Comparison of ENCODE assay signal across 8 mouse cellular contexts in the genomic region with DNA sequence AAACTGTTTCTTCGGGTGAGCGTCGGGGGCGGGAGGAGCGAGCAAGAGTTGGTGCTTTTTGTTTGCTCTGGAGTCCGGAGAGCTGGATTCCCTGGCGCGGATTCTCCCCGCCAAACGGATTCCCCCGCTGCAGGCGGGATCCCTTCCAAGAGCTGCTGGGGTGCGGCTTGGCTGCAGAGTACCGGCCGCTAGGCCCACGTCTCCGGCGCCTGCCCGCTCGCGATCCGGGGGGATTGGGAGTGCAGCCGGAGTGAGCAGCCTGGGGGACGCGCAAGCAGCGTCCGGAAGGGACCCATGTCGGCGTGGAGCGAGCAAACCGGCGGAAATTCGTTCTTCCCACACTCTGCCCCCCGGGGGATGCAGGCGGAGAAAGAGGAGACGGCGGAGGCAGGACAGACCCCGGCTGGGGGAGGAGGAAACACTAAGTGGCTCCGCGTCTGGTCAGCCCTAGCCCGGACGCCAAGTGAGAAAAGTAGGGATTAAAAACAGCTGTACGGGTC. TPM values are rescaled to one million over a fixed set of nuclear protein-coding genes. Genes with fewer than 3 reads are reported as not detected.
A peak's percentile ranks its signal among the peaks of the same experiment; 100 is the strongest.
DNase-seq lines count a peak whose midpoint lies in the region; ATAC-seq and TF ChIP-seq lines count a peak whose summit lies in the region.

A gene (minus strand): TSS at position 345 of the 500 bp plus-strand sequence.

- peaks cover 15% of the 10 kb centered on the region for H3K27me3 ChIP-seq in spleen, adult 2 months (ENCODE audit: control insufficient read depth, insufficient read depth, low read length)
- peaks cover 3% of the 10 kb centered on the region; the same call in 1 of the 2 replicates for H3K27me3 ChIP-seq in embryonic facial prominence, embryonic 14.5 days (replicated peaks; ENCODE audit: control insufficient read depth, insufficient read depth, low read length)
- 0 out of 2 replicates have a peak, but pooled peaks cover 13% of the 10 kb centered on the region for H3K27me3 ChIP-seq in limb, embryonic 14.5 days (ENCODE audit: control insufficient read depth, insufficient read depth, low read length)
- peaks cover 31% of the 10 kb centered on the region for H3K27me3 ChIP-seq in midbrain, postnatal 0 days (ENCODE audit: insufficient read depth, low read length)

- no peak for DNase-seq in spleen, adult 2 months (ENCODE audit: low read depth in 1 of 2, low spot score in 2 of 2)
- DNase-seq in spleen, postnatal 14 days (ENCODE audit: low spot score in 2 of 2) = no peak
- DNase-seq in embryonic facial prominence, embryonic 14.5 days (ENCODE audit: low spot score) = peak; percentile 94
- DNase-seq in heart, adult 8-10 months (ENCODE audit: low spot score) = peak; percentile 84
- peak; percentile 44 to 50 for DNase-seq in kidney, adult 8-10 months
- DNase-seq in limb, embryonic 14.5 days (ENCODE audit: low spot score) = peak; percentile 88
- DNase-seq in midbrain, postnatal 0 days (ENCODE audit: low spot score) = peak; percentile 74
- peak; percentile 44 for DNase-seq in urinary bladder, postnatal 10 days (ENCODE audit: low spot score)

- H3K9me3 ChIP-seq in embryonic facial prominence, embryonic 14.5 days (ENCODE audit: control insufficient read depth, low read length) = no peaks in the 10 kb centered on the region
- H3K9me3 ChIP-seq in limb, embryonic 14.5 days (ENCODE audit: control insufficient read depth, low read length) = no peaks in the 10 kb centered on the region
- no peaks in the 10 kb centered on the region for H3K9me3 ChIP-seq in midbrain, postnatal 0 days (ENCODE audit: low read length)

- no peak for TF ChIP-seq POLR2A in spleen, adult 2 months (IDR thresholded peaks at IDR 0.05; ENCODE audit: low read depth, low read length)
- TF ChIP-seq POLR2A in limb, embryonic 14.5 days (IDR thresholded peaks at IDR 0.05; ENCODE audit: borderline replicate concordance, extremely low read depth, insufficient read depth, insufficient read length) = no peak

- peak within 1 kb of the TSS; percentile 77 for H3K9ac ChIP-seq in embryonic facial prominence, embryonic 14.5 days (ENCODE audit: low read depth, low read length)
- H3K9ac ChIP-seq in limb, embryonic 14.5 days (ENCODE audit: low read depth, low read length, severe bottlenecking) = peak within 1 kb of the TSS; percentile 91
- H3K9ac ChIP-seq in midbrain, postnatal 0 days (replicated peaks; ENCODE audit: low read length, poor library complexity, severe bottlenecking) = peak within 1 kb of the TSS; percentile 63

- peak within 1 kb of the TSS; percentile 92 for H3K4me2 ChIP-seq in embryonic facial prominence, embryonic 14.5 days (ENCODE audit: low read depth, low read length)
- peak within 1 kb of the TSS; percentile 88 for H3K4me2 ChIP-seq in limb, embryonic 14.5 days (replicated peaks; ENCODE audit: low read depth, low read length, severe bottlenecking)
- H3K4me2 ChIP-seq in midbrain, postnatal 0 days (ENCODE audit: low read depth, low read length, poor library complexity, severe bottlenecking) = peak within 1 kb of the TSS; percentile 89

- H3K36me3 ChIP-seq in spleen, adult 2 months (ENCODE audit: control insufficient read depth, insufficient read depth, low read length) = no peaks in the 10 kb centered on the region
- H3K36me3 ChIP-seq in embryonic facial prominence, embryonic 14.5 days (ENCODE audit: control insufficient read depth, insufficient read depth, low read length) = 0 out of 2 replicates have a peak, but pooled peaks cover 9% of the 10 kb centered on the region
- peaks cover 20% of the 10 kb centered on the region; the same call in 1 of the 2 replicates for H3K36me3 ChIP-seq in limb, embryonic 14.5 days (ENCODE audit: control insufficient read depth, insufficient read depth, low read length)
- H3K36me3 ChIP-seq in midbrain, postnatal 0 days (ENCODE audit: insufficient read depth, low read length) = no peaks in the 10 kb centered on the region

- H3K4me3 ChIP-seq in spleen, adult 2 months (ENCODE audit: extremely low read depth, insufficient read depth, insufficient read length) = peak within 1 kb of the TSS; percentile 12; the same call in 1 of the 2 replicates
- peak within 1 kb of the TSS; percentile 59 for H3K4me3 ChIP-seq in embryonic facial prominence, embryonic 14.5 days (ENCODE audit: low read depth, low read length)
- peak within 1 kb of the TSS; percentile 69 for H3K4me3 ChIP-seq in limb, embryonic 14.5 days (replicated peaks; ENCODE audit: low read length)
- peak within 1 kb of the TSS; percentile 52 for H3K4me3 ChIP-seq in midbrain, postnatal 0 days (ENCODE audit: low read depth, low read length)

- under 1% methylated on average over 43 of the region's 43 CpGs for WGBS in spleen, adult 2 months
- WGBS in embryonic facial prominence, embryonic 14.5 days = under 1% methylated on average over 38 of the region's 43 CpGs
- WGBS in limb, embryonic 14.5 days = under 1% methylated on average over 43 of the region's 43 CpGs
- WGBS in midbrain, postnatal 0 days = under 1% methylated on average over 43 of the region's 43 CpGs

- peak; percentile 81 for ATAC-seq in embryonic facial prominence, embryonic 14.5 days (ENCODE audit: low read depth)
- peak; percentile 84 for ATAC-seq in limb, embryonic 14.5 days (ENCODE audit: low FRiP score, low read depth)
- ATAC-seq in midbrain, postnatal 0 days (ENCODE audit: low FRiP score) = peak; percentile 61

- peak within 1 kb of the TSS; percentile 64 for H3K27ac ChIP-seq in spleen, adult 2 months (ENCODE audit: insufficient read depth, low read length)
- peak within 1 kb of the TSS; percentile 95 for H3K27ac ChIP-seq in embryonic facial prominence, embryonic 14.5 days (replicated peaks; ENCODE audit: low read depth, low read length)
- peak within 1 kb of the TSS; percentile 98 for H3K27ac ChIP-seq in limb, embryonic 14.5 days (replicated peaks; ENCODE audit: low read depth, low read length)
- H3K27ac ChIP-seq in midbrain, postnatal 0 days (ENCODE audit: low read depth, low read length) = peak within 1 kb of the TSS; percentile 72

- TF ChIP-seq CTCF in spleen, adult 2 months (IDR thresholded peaks at IDR 0.05; ENCODE audit: extremely low read depth, insufficient read depth, insufficient read length, insufficient replicate concordance) = no peak
- no peak for TF ChIP-seq CTCF in midbrain, postnatal 0 days (IDR thresholded peaks at IDR 0.05)

- peaks cover 9% of the 10 kb centered on the region for H3K4me1 ChIP-seq in spleen, adult 2 months (ENCODE audit: control insufficient read depth, insufficient read depth, insufficient read length)
- peaks cover 38% of the 10 kb centered on the region for H3K4me1 ChIP-seq in embryonic facial prominence, embryonic 14.5 days (ENCODE audit: control insufficient read depth, insufficient read depth, low read length)
- peaks cover 37% of the 10 kb centered on the region for H3K4me1 ChIP-seq in limb, embryonic 14.5 days (ENCODE audit: control insufficient read depth, insufficient read depth, low read length)
- H3K4me1 ChIP-seq in midbrain, postnatal 0 days (ENCODE audit: insufficient read depth, low read length) = peaks cover 7% of the 10 kb centered on the region; the same call in 1 of the 2 replicates

RNA-seq across cellular contexts. Expression of the gene that starts here (rescaled TPM):
- 2.3 and 2.7 TPM in 2 replicates for polyA plus RNA-seq in spleen, adult 2 months (2012; rRNA removed)
- polyA plus RNA-seq in embryonic facial prominence, embryonic 14.5 days (2014; fragmentation: Nextera tagmentation; extraction: Ambion mirVana) = 27.0 and 35.9 TPM in 2 replicates
- 1 to 10 TPM; 3.2 to 3.6 (median 3.4) TPM for total RNA-seq in heart, adult 8-10 months (2022)
- 68.1 and 102 TPM in 2 replicates for polyA plus RNA-seq in limb, embryonic 14.5 days (2012; rRNA removed)
- 70.0 and 90.7 TPM in 2 replicates for polyA plus RNA-seq in limb, embryonic 14.5 days (2014; fragmentation: Nextera tagmentation; extraction: Ambion mirVana)
- 48.4 and 55.6 TPM in 2 replicates for total RNA-seq in midbrain, postnatal 0 days (2014; rRNA removed)
- polyA plus RNA-seq in midbrain, postnatal 0 days (2015; fragmentation: Nextera tagmentation; extraction: Ambion mirVana) = 25.9 and 26.7 TPM in 2 replicates

Comparison
In these comparisons a context has a peak if more than half of its experiments do, and no peak if none do; other contexts are left out.
1. RNA of the gene that starts here (total RNA-seq): 48.4 to 55.6 TPM in midbrain, postnatal 0 days; 3.2 to 3.6 TPM in heart, adult 8-10 months; every median in the first group is over 10 times any median in the second.
2. DNase-seq: peak in embryonic facial prominence, embryonic 14.5 days (single experiment), heart, adult 8-10 months (single experiment), kidney, adult 8-10 months (2 of 2), limb, embryonic 14.5 days (single experiment), midbrain, postnatal 0 days (single experiment) and urinary bladder, postnatal 10 days (single experiment); none in spleen, adult 2 months (0 of 2) and spleen, postnatal 14 days (0 of 2).
3. H3K4me3 ChIP-seq: peak in every context shown above with its lines; median percentile 69 in limb, embryonic 14.5 days; 59 in embryonic facial prominence, embryonic 14.5 days; 52 in midbrain, postnatal 0 days; 12 in spleen, adult 2 months.
4. Peak in every context shown above with its lines, with median percentiles within 50 percentile points of each other: H3K27ac ChIP-seq, ATAC-seq, H3K4me2 ChIP-seq and H3K9ac ChIP-seq.